Mouse (Mus musculus) midbrain, embryonic 13.5 days (tissue): ENCODE data around the gene Cdkl4. TPM values are rescaled to one million over a fixed set of nuclear protein-coding genes. Genes with fewer than 3 reads are reported as not detected.
"Not testable (repeated sequence)": the region's sequence is repeated elsewhere in the genome, so short reads cannot be mapped to it uniquely, and the experiment has no call there.

Experiments
- ATAC-seq: fragments of 200-750 bp; cut with Nextera tagmentation; 2 replicates; pipeline ENCODE4 v1.8.0; 2017; ENCODE audit warnings: mild to moderate bottlenecking, moderate TSS enrichment, moderate library complexity
- H3K27ac ChIP-seq: fragments of 300-500 bp; sonication (generic); 2 replicates; pipeline ENCODE4 v1.5.1; 2015; ENCODE audit warnings: inconsistent platforms, mild to moderate bottlenecking, moderate library complexity
- H3K27me3 ChIP-seq: fragments of 300-500 bp; sonication (generic); 2 replicates; pipeline ENCODE4 v1.6.1; 2015; ENCODE audit warnings: mild to moderate bottlenecking, inconsistent platforms
- H3K36me3 ChIP-seq: fragments of 300-500 bp; sonication (generic); 2 replicates; pipeline ENCODE4 v1.6.1; 2015; ENCODE audit warnings: mild to moderate bottlenecking, inconsistent platforms
- H3K4me1 ChIP-seq: fragments of 300-500 bp; sonication (generic); replicated peaks from 2 replicates; pipeline ENCODE4 v1.6.1; 2015; ENCODE audit warnings: inconsistent platforms
- H3K4me2 ChIP-seq: fragments of 300-500 bp; sonication (generic); replicated peaks from 2 replicates; pipeline ENCODE4 v1.6.1; 2015; ENCODE audit warnings: moderate library complexity, mild to moderate bottlenecking, inconsistent platforms
- H3K4me3 ChIP-seq: fragments of 300-500 bp; sonication (generic); replicated peaks from 2 replicates; pipeline ENCODE4 v1.5.1; 2015; ENCODE audit warnings: mild to moderate bottlenecking, inconsistent platforms
- H3K9ac ChIP-seq: fragments of 300-500 bp; sonication (generic); replicated peaks from 2 replicates; pipeline ENCODE4 v1.6.1; 2015; ENCODE audit warnings: mild to moderate bottlenecking, inconsistent platforms
- H3K9me3 ChIP-seq: fragments of 300-500 bp; sonication (generic); 2 replicates; pipeline ENCODE4 v1.6.1; 2016; ENCODE audit warnings: mild to moderate bottlenecking, inconsistent platforms
- WGBS: fragments of 180-500 bp; shearing (Covaris S2); methylation state at CpG from one replicate; pipeline ENCODE4 v1.1.7; 2015; 5-methylcytosine and 5-hydroxymethylcytosine counted together
- polyA plus RNA-seq: library from polyadenylated mRNA; unstranded; fragments of >200 nt; fragmentation: Nextera tagmentation; extraction: Ambion mirVana; gene quantifications from 2 replicates; pipeline ENCODE4 v1.2.1, GENCODE M21; 2015

Cdkl4 gene
- polyA plus RNA-seq, 1 experiment from 2014 or later: 2.9 TPM

GRCm38 (mm10) chr17:80535633-80536032 lies 42.0 kb downstream of the Cdkl4 start:
- Histone ChIP-seq H3K9me3 (no peaks in the 10 kb centered on the region), H3K27ac (no peak overlapping the region), H3K36me3 (no peaks in the 10 kb centered on the region), H3K4me2 (no peak overlapping the region), H3K9ac (no peak overlapping the region), H3K4me3 (no peak overlapping the region), H3K27me3 (no peaks in the 10 kb centered on the region), H3K4me1 (no peaks in the 10 kb centered on the region)
- 81% methylated on average over 6 of the region's 6 CpGs for WGBS
- no peak for ATAC-seq

- not testable (repeated sequence) for ATAC-seq, H3K9me3 ChIP-seq, H3K4me1 ChIP-seq, H3K27me3 ChIP-seq, H3K4me3 ChIP-seq, H3K9ac ChIP-seq, H3K4me2 ChIP-seq, H3K27ac ChIP-seq, H3K36me3 ChIP-seq
- WGBS: 82% methylated on average over 2 of the region's 2 CpGs
Measured at GRCm38 (mm10) chr17:80531351-80531750, 46.3 kb downstream of the Cdkl4 start.

GRCm38 (mm10) chr17:80523231-80523630 lies 54.4 kb downstream of the Cdkl4 start:
- WGBS: 87% methylated on average over 3 of the region's 3 CpGs
- H3K4me2 ChIP-seq: no peak overlapping the region
- H3K4me1 ChIP-seq: no peaks in the 10 kb centered on the region
- no peaks in the 10 kb centered on the region for H3K27me3 ChIP-seq
- no peaks in the 10 kb centered on the region for H3K9me3 ChIP-seq
- no peak overlapping the region for H3K27ac ChIP-seq
- no peak overlapping the region for H3K9ac ChIP-seq
- no peaks in the 10 kb centered on the region for H3K36me3 ChIP-seq
- no peak overlapping the region for H3K4me3 ChIP-seq
- ATAC-seq: no peak

- no peak overlapping the region for H3K27ac ChIP-seq
- 40% methylated on average over 7 of the region's 7 CpGs for WGBS
- no peak overlapping the region for H3K9ac ChIP-seq
- no peaks in the 10 kb centered on the region for H3K36me3 ChIP-seq
- no peak overlapping the region for H3K4me2 ChIP-seq
- H3K27me3 ChIP-seq: no peaks in the 10 kb centered on the region
- H3K9me3 ChIP-seq: no peaks in the 10 kb centered on the region
- no peak for ATAC-seq
- no peaks in the 10 kb centered on the region for H3K4me1 ChIP-seq
- no peak overlapping the region for H3K4me3 ChIP-seq
Measured at GRCm38 (mm10) chr17:80522229-80522556, 55.4 kb downstream of the Cdkl4 start.

GRCm38 (mm10) chr17:80521521-80522228 lies 55.9 kb downstream of the Cdkl4 start:
- H3K4me2 ChIP-seq: no peak overlapping the region
- WGBS: 15% methylated on average over 4 of the region's 4 CpGs
- no peak overlapping the region for H3K9ac ChIP-seq
- no peak for ATAC-seq
- H3K27ac ChIP-seq: no peak overlapping the region
- H3K9me3 ChIP-seq: no peaks in the 10 kb centered on the region
- no peak overlapping the region for H3K4me3 ChIP-seq
- H3K4me1 ChIP-seq: no peaks in the 10 kb centered on the region
- H3K36me3 ChIP-seq: no peaks in the 10 kb centered on the region
- H3K27me3 ChIP-seq: no peaks in the 10 kb centered on the region

GRCm38 (mm10) chr17:80520537-80520936 lies 57.1 kb downstream of the Cdkl4 start:
- no peak for ATAC-seq
- 86% methylated on average over 8 of the region's 8 CpGs for WGBS
- Histone ChIP-seq H3K9ac (no peak overlapping the region), H3K27me3 (no peaks in the 10 kb centered on the region), H3K9me3 (no peaks in the 10 kb centered on the region), H3K4me2 (no peak overlapping the region), H3K4me3 (no peak overlapping the region), H3K36me3 (no peaks in the 10 kb centered on the region), H3K4me1 (no peaks in the 10 kb centered on the region), H3K27ac (no peak overlapping the region)

GRCm38 (mm10) chr17:80518811-80519210 lies 58.8 kb downstream of the Cdkl4 start:
- Histone ChIP-seq H3K9me3 (no peaks in the 10 kb centered on the region), H3K4me2 (no peak overlapping the region), H3K27ac (no peak overlapping the region), H3K4me1 (no peaks in the 10 kb centered on the region), H3K27me3 (no peaks in the 10 kb centered on the region), H3K4me3 (no peak overlapping the region), H3K9ac (no peak overlapping the region), H3K36me3 (no peaks in the 10 kb centered on the region)
- no peak for ATAC-seq
- WGBS: 97% methylated on average over 12 of the region's 12 CpGs

GRCm38 (mm10) chr17:80517244-80517643 lies 60.4 kb downstream of the Cdkl4 start:
- Histone ChIP-seq H3K4me1 (no peaks in the 10 kb centered on the region), H3K4me2 (no peak overlapping the region), H3K9ac (no peak overlapping the region), H3K27ac (no peak overlapping the region), H3K9me3 (no peaks in the 10 kb centered on the region), H3K27me3 (no peaks in the 10 kb centered on the region), H3K36me3 (no peaks in the 10 kb centered on the region), H3K4me3 (no peak overlapping the region)
- no peak for ATAC-seq
- 82% methylated on average over 9 of the region's 9 CpGs for WGBS

GRCm38 (mm10) chr17:80515956-80516355 lies 61.7 kb downstream of the Cdkl4 start:
- Histone ChIP-seq H3K9ac (no peak overlapping the region), H3K4me3 (no peak overlapping the region), H3K4me2 (no peak overlapping the region), H3K27me3 (no peaks in the 10 kb centered on the region), H3K9me3 (no peaks in the 10 kb centered on the region), H3K4me1 (no peaks in the 10 kb centered on the region), H3K36me3 (no peaks in the 10 kb centered on the region), H3K27ac (no peak overlapping the region)
- ATAC-seq: no peak
- WGBS: 90% methylated on average over 9 of the region's 9 CpGs

GRCm38 (mm10) chr17:80515513-80515912 lies 62.1 kb downstream of the Cdkl4 start:
- ATAC-seq: no peak
- Histone ChIP-seq H3K27ac (no peak overlapping the region), H3K4me3 (no peak overlapping the region), H3K9ac (no peak overlapping the region), H3K9me3 (no peaks in the 10 kb centered on the region), H3K4me2 (no peak overlapping the region), H3K4me1 (no peaks in the 10 kb centered on the region), H3K27me3 (no peaks in the 10 kb centered on the region), H3K36me3 (no peaks in the 10 kb centered on the region)
- 94% methylated on average over 7 of the region's 7 CpGs for WGBS

GRCm38 (mm10) chr17:80513766-80514165 lies 63.8 kb downstream of the Cdkl4 start:
- WGBS: 90% methylated on average over 8 of the region's 8 CpGs
- no peak for ATAC-seq
- no peak overlapping the region for H3K4me2 ChIP-seq
- no peak overlapping the region for H3K4me3 ChIP-seq
- H3K4me1 ChIP-seq: no peaks in the 10 kb centered on the region
- no peaks in the 10 kb centered on the region for H3K36me3 ChIP-seq
- no peaks in the 10 kb centered on the region for H3K9me3 ChIP-seq
- H3K27me3 ChIP-seq: no peaks in the 10 kb centered on the region
- H3K27ac ChIP-seq: no peak overlapping the region
- H3K9ac ChIP-seq: no peak overlapping the region

GRCm38 (mm10) chr17:80510459-80510855 lies 67.2 kb downstream of the Cdkl4 start:
- no peak overlapping the region for H3K4me2 ChIP-seq
- no peaks in the 10 kb centered on the region for H3K36me3 ChIP-seq
- H3K9me3 ChIP-seq: no peaks in the 10 kb centered on the region
- H3K9ac ChIP-seq: no peak overlapping the region
- no peak for ATAC-seq
- 83% methylated on average over 3 of the region's 3 CpGs for WGBS
- H3K4me1 ChIP-seq: no peaks in the 10 kb centered on the region
- no peak overlapping the region for H3K27ac ChIP-seq
- no peak overlapping the region for H3K4me3 ChIP-seq
- H3K27me3 ChIP-seq: no peaks in the 10 kb centered on the region
